Mouse (Mus musculus) layer of hippocampus, postnatal 25 days (tissue): ENCODE measurements around the gene Capg. TPM values are rescaled to one million over a fixed set of nuclear protein-coding genes. Genes with fewer than 3 reads are reported as not detected.

Source experiments
- DNase-seq, 2 experiments: peaks; one replicate each; pipeline ENCODE4 v3.0.0; 2022; ENCODE audit warnings: mixed read lengths in 2 of 2, low spot score in 1 of 2; ENCODE audit errors: extremely low spot score in 1 of 2
- total RNA-seq, 2 experiments: library from RNA; stranded (reverse); gene quantifications; 2 replicates each; pipeline ENCODE4 v1.2.3; 2021

Capg gene
- total RNA-seq, 2 experiments from 2014 or later: 3.5 to 4.0 TPM

GRCm38 (mm10) chr6:72600771-72601170 lies 56.6 kb downstream of the Capg start:
- DNase-seq: no peak

GRCm38 (mm10) chr6:72601732-72602131 lies 57.5 kb downstream of the Capg start:
- DNase-seq: peak; percentile 43 to 85

- DNase-seq: no peak
These were observed 59.9 kb downstream of the Capg start for GRCm38 (mm10) chr6:72604066-72604465.

- no peak for DNase-seq
These were observed 62.9 kb downstream of the Capg start for GRCm38 (mm10) chr6:72607060-72607459.

GRCm38 (mm10) chr6:72607676-72608075 lies 63.5 kb downstream of the Capg start:
- DNase-seq: no peak

GRCm38 (mm10) chr6:72608662-72609184 lies 64.5 kb downstream of the Capg start:
- no peak for DNase-seq

- DNase-seq: no peak
These were observed 66.1 kb downstream of the Capg start for GRCm38 (mm10) chr6:72610261-72610660.

Other genes with a start within 250 kb of the Capg start
- not detected for gene Sftpb, start 239.8 kb upstream of the Capg start, total RNA-seq
- 10 to 100 TPM; 31.4 to 36.4 TPM for gene Usp39, start 199.2 kb upstream of the Capg start, total RNA-seq
- gene 0610030E20Rik, start 197.1 kb upstream of the Capg start, total RNA-seq: 10 to 100 TPM; 13.1 to 15.8 TPM
- gene Tmem150a, start 188.9 kb upstream of the Capg start, total RNA-seq: 10 to 100 TPM in 1 of 2 experiments, 1 to 10 TPM in 1; 8.5 to 11.9 TPM
- 10 to 100 TPM; 75.9 to 83.5 TPM for gene Rnf181, start 177.4 kb upstream of the Capg start, total RNA-seq
- 1 to 10 TPM; 3.9 to 4.6 TPM for gene Vamp5, start 163.9 kb upstream of the Capg start, total RNA-seq
- gene Vamp8, start 153.7 kb upstream of the Capg start, total RNA-seq: 10 to 100 TPM; 14.3 to 16.2 TPM
- gene Ggcx, start 130.1 kb upstream of the Capg start, total RNA-seq: 10 to 100 TPM; 19.8 to 22.4 TPM
- gene Mat2a, start 104.8 kb upstream of the Capg start, total RNA-seq: 100 to 1,000 TPM; 155 to 171 TPM
- gene Sh2d6, start 22.7 kb upstream of the Capg start, total RNA-seq: 1 to 10 TPM in 1 of 2 experiments, under 1 TPM in 1; 0.62 to 1.3 TPM
- 10 to 100 TPM; 22.0 to 23.4 TPM for gene Elmod3, start 54.0 kb downstream of the Capg start, total RNA-seq
- gene Retsat, start 54.1 kb downstream of the Capg start, total RNA-seq: 10 to 100 TPM; 57.8 to 58.7 TPM
- gene Tgoln1, start 72.6 kb downstream of the Capg start, total RNA-seq: 10 to 100 TPM; 80.3 to 85.0 TPM
- 1 to 10 TPM; 3.3 to 4.6 TPM for gene Tcf7l1, start 244.9 kb downstream of the Capg start, total RNA-seq